Mouse (Mus musculus) heart, embryonic 14.5 days (tissue): ENCODE measurements around the gene Ndufa4l2. TPM values are rescaled to one million over a fixed set of nuclear protein-coding genes. Genes with fewer than 3 reads are reported as not detected.

Experiments
- ATAC-seq: fragments of 200-750 bp; cut with Nextera tagmentation; 2 replicates; pipeline ENCODE4 v1.8.0; 2017; ENCODE audit warnings: low read depth, moderate TSS enrichment; ENCODE audit not compliant: insufficient number of reproducible peaks, insufficient read depth, low FRiP score
- H3K27ac ChIP-seq, 2 experiments: fragments of 200-500 bp in 1 of 2; fragments of 300-500 bp in 1 of 2; sonication (generic) in 1 of 2; replicated peaks in 1 of 2; 2 replicates each; pipeline ENCODE4 v1.5.1; 2012 to 2014; ENCODE audit warnings: low read depth in 2 of 2, low read length in 2 of 2, control low read depth in 1 of 2, mild to moderate bottlenecking in 1 of 2, mixed read lengths in 1 of 2; ENCODE audit not compliant: control insufficient read depth in 1 of 2, insufficient read depth in 1 of 2
- H3K27me3 ChIP-seq: fragments of 300-500 bp; sonication (generic); 2 replicates; pipeline ENCODE4 v1.6.1; 2014; ENCODE audit warnings: mild to moderate bottlenecking, low read length, control low read depth; ENCODE audit not compliant: control insufficient read depth, insufficient read depth
- H3K36me3 ChIP-seq: fragments of 300-500 bp; sonication (generic); 2 replicates; pipeline ENCODE4 v1.6.1; 2014; ENCODE audit warnings: mild to moderate bottlenecking, control low read depth, low read length, mixed read lengths; ENCODE audit not compliant: control insufficient read depth, insufficient read depth
- H3K4me1 ChIP-seq, 2 experiments: fragments of 200-500 bp in 1 of 2; fragments of 300-500 bp in 1 of 2; sonication (generic) in 1 of 2; 2 replicates each; pipeline ENCODE4 v1.6.1; 2012 to 2014; ENCODE audit warnings: low read length in 2 of 2, control low read depth in 1 of 2, mixed read lengths in 1 of 2; ENCODE audit not compliant: control insufficient read depth in 2 of 2, insufficient read depth in 2 of 2
- H3K4me2 ChIP-seq: fragments of 300-500 bp; sonication (generic); 2 replicates; pipeline ENCODE4 v1.6.1; 2014; ENCODE audit warnings: mild to moderate bottlenecking, low read length
- H3K4me3 ChIP-seq, 2 experiments: fragments of 200-500 bp in 1 of 2; fragments of 300-500 bp in 1 of 2; sonication (generic) in 1 of 2; 2 replicates each; pipeline ENCODE4 v1.5.1; 2012 to 2014; ENCODE audit warnings: low read length in 2 of 2, mild to moderate bottlenecking in 2 of 2, control low read depth in 1 of 2, low read depth in 1 of 2, moderate library complexity in 1 of 2; ENCODE audit not compliant: control insufficient read depth in 1 of 2, insufficient read depth in 1 of 2
- H3K9ac ChIP-seq: fragments of 300-500 bp; sonication (generic); 2 replicates; pipeline ENCODE4 v1.6.1; 2014; ENCODE audit warnings: mild to moderate bottlenecking, low read length
- H3K9me3 ChIP-seq: fragments of 300-500 bp; sonication (generic); 2 replicates; pipeline ENCODE4 v1.6.1; 2016; ENCODE audit warnings: low read length, control low read depth; ENCODE audit not compliant: control insufficient read depth
- WGBS: fragments of 180-500 bp; shearing (Covaris S2); extraction: QIAGEN DNeasy Blood & Tissue Kit; methylation state at CpG from one replicate; pipeline ENCODE4 v1.1.7; 2014; 5-methylcytosine and 5-hydroxymethylcytosine counted together
- polyA plus RNA-seq: library from polyadenylated mRNA; unstranded; fragments of >200 nt; fragmentation: Nextera tagmentation; extraction: Ambion mirVana; gene quantifications from 2 replicates; pipeline ENCODE4 v1.2.1, GENCODE M21; 2014

Gene Ndufa4l2
- polyA plus RNA-seq, 1 experiment from 2014 or later, result 31.2 TPM

- Histone ChIP-seq H3K4me3 (peak overlapping the region in 1 of 2 experiments; percentile 13; a peak in 2 of 4 replicates), H3K9ac (0 out of 2 replicates have a peak overlapping the region, but pooled peaks have one; percentile 69), H3K27ac (no peak overlapping the region), H3K27me3 (peaks cover 53% of the 10 kb centered on the region), H3K4me1 (peaks cover 39 to 48% of the 10 kb centered on the region in 2 experiments), H3K9me3 (no peaks in the 10 kb centered on the region), H3K36me3 (peaks cover 31% of the 10 kb centered on the region), H3K4me2 (peak overlapping the region; percentile 59)
- 32% methylated on average over 9 of the region's 9 CpGs for WGBS
- ATAC-seq, result no peak
These were observed 660 bp downstream of the Ndufa4l2 start for GRCm38 (mm10) chr10:127515271-127515982.

- Histone ChIP-seq H3K4me1 (peaks cover 39 to 51% of the 10 kb centered on the region in 2 experiments), H3K4me3 (peak overlapping the region in 1 of 2 experiments; percentile 6; a peak in 2 of 4 replicates), H3K9me3 (no peaks in the 10 kb centered on the region), H3K27me3 (peaks cover 47% of the 10 kb centered on the region), H3K9ac (peak overlapping the region; percentile 69), H3K36me3 (peaks cover 36% of the 10 kb centered on the region), H3K4me2 (peak overlapping the region; percentile 59), H3K27ac (peak overlapping the region; percentile 10 to 27; a peak in 1 of 4 replicates)
- ATAC-seq, result no peak
- 29% methylated on average over 8 of the region's 8 CpGs for WGBS
These were observed 1.3 kb downstream of the Ndufa4l2 start for GRCm38 (mm10) chr10:127515983-127516459.

GRCm38 (mm10) chr10:127516576-127517260 lies 2.0 kb downstream of the Ndufa4l2 start:
- Histone ChIP-seq H3K36me3 (peaks cover 36% of the 10 kb centered on the region), H3K4me3 (peak overlapping the region; percentile 6 to 22; a peak in 3 of 4 replicates), H3K9me3 (no peaks in the 10 kb centered on the region), H3K4me1 (peaks cover 40 to 55% of the 10 kb centered on the region in 2 experiments), H3K27me3 (peaks cover 40% of the 10 kb centered on the region), H3K27ac (peak overlapping the region in 1 of 2 experiments; percentile 47; a peak in 2 of 4 replicates), H3K9ac (peak overlapping the region; percentile 69), H3K4me2 (peak overlapping the region; percentile 59)
- 12% methylated on average over 30 of the region's 30 CpGs for WGBS
- peak; percentile 42 for ATAC-seq

GRCm38 (mm10) chr10:127517941-127518340 lies 3.2 kb downstream of the Ndufa4l2 start:
- H3K4me1 ChIP-seq, result peaks cover 37 to 48% of the 10 kb centered on the region in 2 experiments
- H3K27ac ChIP-seq, result no peak overlapping the region
- 92% methylated on average over 22 of the region's 22 CpGs for WGBS
- H3K4me3 ChIP-seq, result no peak overlapping the region
- peaks cover 36% of the 10 kb centered on the region for H3K36me3 ChIP-seq
- no peaks in the 10 kb centered on the region for H3K9me3 ChIP-seq
- no peak overlapping the region for H3K9ac ChIP-seq
- H3K4me2 ChIP-seq, result no peak overlapping the region
- H3K27me3 ChIP-seq, result peaks cover 30% of the 10 kb centered on the region
- no peak for ATAC-seq

- Histone ChIP-seq H3K9ac (no peak overlapping the region), H3K9me3 (no peaks in the 10 kb centered on the region), H3K4me3 (no peak overlapping the region), H3K4me2 (no peak overlapping the region), H3K4me1 (peaks cover 27 to 36% of the 10 kb centered on the region in 2 experiments), H3K27me3 (peaks cover 25% of the 10 kb centered on the region), H3K27ac (no peak overlapping the region), H3K36me3 (peaks cover 36% of the 10 kb centered on the region)
- WGBS, result 95% methylated on average over 26 of the region's 26 CpGs
- ATAC-seq, result no peak
These were observed 4.4 kb downstream of the Ndufa4l2 start for GRCm38 (mm10) chr10:127519041-127519701.

- Histone ChIP-seq H3K4me2 (no peak overlapping the region; the same call in 1 of the 2 replicates), H3K9me3 (no peaks in the 10 kb centered on the region), H3K4me1 (peaks cover 25 to 30% of the 10 kb centered on the region in 2 experiments), H3K9ac (no peak overlapping the region), H3K36me3 (peaks cover 36% of the 10 kb centered on the region), H3K27ac (no peak overlapping the region), H3K4me3 (no peak overlapping the region), H3K27me3 (peaks cover 25% of the 10 kb centered on the region)
- 93% methylated on average over 37 of the region's 37 CpGs for WGBS
- no peak for ATAC-seq
These were observed 5.3 kb downstream of the Ndufa4l2 start for GRCm38 (mm10) chr10:127519903-127520713.
